Mouse (Mus musculus): ENCODE data around the gene Gm11487. TPM values are rescaled to one million over a fixed set of nuclear protein-coding genes. Genes with fewer than 3 reads are reported as not detected.
A peak's percentile ranks its signal among the peaks of the same experiment; 100 is the strongest.
"Not testable (repeated sequence)": the region's sequence is repeated elsewhere in the genome, so short reads cannot be mapped to it uniquely, and the experiment has no call there.

The Gm11487 gene
- not detected for total RNA-seq (2021)

GRCm38 (mm10) chr4:73404972-73405371, at the start of gene Gm11487:
Gene Gm11487, minus strand, starts transcription at chr4:73405072.
- not testable (repeated sequence) for DNase-seq

DNA sequence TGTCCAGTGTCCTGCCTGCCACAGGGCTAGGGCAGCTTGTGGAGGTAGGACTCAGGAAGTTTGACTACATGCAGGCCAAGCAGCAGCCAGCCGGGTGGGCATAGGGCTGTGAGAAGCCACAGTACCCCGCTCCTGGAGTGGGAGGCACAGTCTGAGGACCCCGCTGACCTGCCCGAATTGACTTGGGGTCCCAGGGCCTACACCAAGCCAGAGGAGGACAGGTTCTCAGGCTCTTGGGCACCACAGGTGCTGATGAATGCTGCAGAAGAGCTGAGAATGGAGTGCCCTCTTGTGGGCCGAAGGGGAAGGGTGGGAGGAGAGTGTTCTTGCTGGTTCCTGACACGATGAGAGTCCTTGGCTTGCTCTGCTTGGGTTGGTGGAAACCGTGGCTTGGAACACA, 39.8 kb upstream of the Gm11487 start:
- peak; percentile 1 to 4 for DNase-seq

DNA sequence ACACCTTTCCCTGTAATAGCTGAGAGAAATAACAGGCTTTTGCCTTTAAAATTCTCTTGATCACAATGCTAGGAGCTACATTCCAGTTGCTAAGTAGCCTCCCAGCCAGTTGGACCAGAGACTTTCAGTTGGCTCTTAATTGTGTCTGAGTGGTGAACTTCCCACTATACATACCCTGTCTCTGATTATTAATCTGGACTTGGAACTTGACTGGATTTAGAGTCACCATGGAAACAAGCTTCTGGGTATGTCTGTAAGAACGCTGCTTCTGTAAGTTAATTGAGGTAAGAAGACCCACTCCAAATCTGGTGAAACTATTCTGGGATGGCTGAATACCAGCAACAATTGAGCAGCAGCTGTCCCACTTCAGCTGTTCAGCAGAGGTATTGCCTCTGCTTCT, 37.7 kb upstream of the Gm11487 start:
- no peak for DNase-seq

DNA sequence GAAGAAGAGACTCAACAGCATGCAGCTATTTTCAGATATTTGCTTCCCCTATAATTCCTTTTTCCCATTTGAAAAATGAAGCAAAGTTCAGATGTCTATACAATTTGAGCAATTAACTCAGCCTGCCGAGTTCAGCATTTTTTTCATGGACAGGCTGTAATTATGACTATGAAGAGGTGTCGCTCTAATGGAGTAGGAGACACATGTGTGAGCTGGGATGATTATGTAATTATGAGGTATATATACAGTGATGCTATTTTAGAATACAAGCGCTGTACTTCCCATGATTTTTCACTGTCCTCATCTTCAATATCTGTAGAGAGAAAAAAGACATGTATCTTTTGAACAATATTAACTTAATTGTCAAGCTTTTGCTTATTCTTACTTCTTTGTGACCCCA, 21.0 kb upstream of the Gm11487 start:
- no peak for DNase-seq

- no peak for DNase-seq
Measured at GRCm38 (mm10) chr4:73423049-73423448, 18.2 kb upstream of the Gm11487 start.

DNA sequence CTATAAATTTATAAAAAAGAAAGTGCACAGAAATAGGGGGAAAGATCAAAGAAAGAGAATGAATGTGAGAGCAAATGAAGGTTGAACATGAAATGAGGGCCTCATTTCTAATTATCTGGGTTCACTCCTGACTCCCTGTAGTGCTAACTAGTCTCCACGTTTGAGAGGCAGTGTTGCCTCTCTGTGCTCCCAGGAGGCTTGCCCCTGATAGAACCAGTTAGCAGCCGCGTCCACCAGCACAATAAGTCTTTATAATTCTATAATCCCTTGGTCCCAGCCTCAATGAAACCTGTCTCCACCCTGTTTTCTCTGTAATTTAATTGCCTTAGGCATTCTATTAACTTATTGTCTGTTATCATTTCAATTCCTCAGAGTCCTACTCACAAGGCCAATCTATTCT, 38.3 kb downstream of the Gm11487 start:
- no peak for DNase-seq

Other genes starting within 250 kb of the Gm11487 start
- gene Gm11238, start 202.8 kb upstream of the Gm11487 start, total RNA-seq (2021), result not detected
- gene Gm11237, start 217.9 kb upstream of the Gm11487 start, total RNA-seq (2021), result not detected
- not detected for gene Gm11236, start 233.0 kb upstream of the Gm11487 start, total RNA-seq (2021)

All from layer of hippocampus, postnatal 36 days (tissue).